Mouse (Mus musculus) gastrocnemius, adult 2 months (tissue): Measurements from ENCODE around the gene Shh. TPM values are rescaled to one million over a fixed set of nuclear protein-coding genes. Genes with fewer than 3 reads are reported as not detected.

Experiments
- DNase-seq: peaks from one replicate; pipeline ENCODE4 v3.0.0; 2022
- H3K27ac ChIP-seq: fragments of 200-600 bp; 2 replicates; pipeline ENCODE4 v1.8.1; 2022; ENCODE audit warnings: mild to moderate bottlenecking
- H3K4me3 ChIP-seq: fragments of 200-600 bp; 2 replicates; pipeline ENCODE4 v1.8.1; 2022; ENCODE audit warnings: mild to moderate bottlenecking, moderate library complexity
- CTCF ChIP-seq: fragments of 200-600 bp; IDR thresholded peaks from 2 replicates; pipeline ENCODE4 v1.8.1; 2022; ENCODE audit warnings: antibody characterized with exemption, mild to moderate bottlenecking, moderate library complexity
- intact Hi-C: fragments of 180-260 bp; cut with DNase I; formaldehyde crosslinking; loops from one replicate; pipeline ENCODE4 v1.15.1; 2025
- total RNA-seq, 2 experiments: library from RNA; stranded (reverse); gene quantifications; 2 replicates each; pipeline ENCODE4 v1.2.3; 2021

The Shh gene
- total RNA-seq, 2 experiments from 2014 or later = not detected

DNA sequence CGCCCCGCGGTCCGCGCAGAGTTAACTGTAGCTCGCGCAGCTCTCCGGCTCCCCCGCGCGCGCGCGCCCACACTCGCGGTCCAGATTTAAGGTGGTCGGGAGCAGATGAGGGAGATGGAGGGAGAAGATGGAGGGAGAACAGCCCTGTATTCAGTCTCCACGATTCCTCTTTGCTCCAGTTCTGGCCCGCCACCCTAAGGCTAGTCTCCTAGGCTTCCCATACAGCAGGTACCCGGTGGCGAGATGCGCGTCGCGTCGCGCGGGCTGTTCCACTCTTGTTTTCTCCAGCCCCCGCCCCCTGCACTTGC, 2.0 kb downstream of the Shh start:
- peak overlapping the region; percentile 64; the same call in 1 of the 2 replicates for H3K4me3 ChIP-seq
- intact Hi-C loops = no loop called here
- H3K27ac ChIP-seq = no peak overlapping the region
- TF ChIP-seq CTCF = no peak
- DNase-seq = no peak

DNA sequence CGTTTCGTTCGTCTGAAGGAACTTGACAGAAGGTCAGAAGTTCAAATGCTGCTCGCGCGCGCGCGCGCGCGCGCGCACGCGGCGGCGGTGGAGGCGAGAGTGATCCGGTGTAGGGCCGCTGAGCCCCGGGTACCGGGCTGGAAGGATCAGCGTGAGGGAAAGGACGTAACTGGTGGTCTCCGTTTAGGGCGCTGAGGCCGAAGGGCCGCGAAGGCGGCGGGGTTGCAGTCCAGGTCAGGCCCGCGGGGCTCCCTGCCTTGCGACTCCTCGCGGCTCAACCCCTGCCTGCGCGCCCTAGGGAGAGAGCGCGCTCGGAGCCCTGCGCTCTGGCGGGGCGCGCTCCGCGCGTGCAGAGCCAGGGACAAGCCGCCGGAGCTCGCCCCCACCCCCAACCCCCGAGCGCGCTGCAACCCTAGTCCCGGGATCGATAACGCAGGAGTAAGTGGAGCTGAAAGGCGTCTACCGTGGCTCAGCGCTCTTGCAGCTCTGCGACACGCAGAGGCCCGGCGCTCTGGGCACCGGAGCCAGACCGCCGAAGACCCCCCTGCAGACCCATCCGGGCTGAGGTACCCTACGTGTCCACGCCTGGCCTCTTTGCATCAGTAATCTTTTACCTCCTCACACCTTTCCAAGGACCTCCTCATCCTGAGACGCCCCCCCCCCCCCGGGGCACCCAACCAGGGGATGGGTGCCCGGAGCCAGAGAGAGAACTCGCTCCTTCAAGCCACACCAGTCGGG, 2.5 kb downstream of the Shh start:
- intact Hi-C loops = no loop called here
- no peak overlapping the region for H3K27ac ChIP-seq
- no peak for DNase-seq
- TF ChIP-seq CTCF = no peak
- peak overlapping the region; percentile 64 for H3K4me3 ChIP-seq

- Histone ChIP-seq H3K4me3 (no peak overlapping the region), H3K27ac (no peak overlapping the region)
- no peak for TF ChIP-seq CTCF
- intact Hi-C loops = no loop called here
- DNase-seq = no peak
These were observed 3.4 kb downstream of the Shh start for GRCm38 (mm10) chr5:28463656-28464055.

DNA sequence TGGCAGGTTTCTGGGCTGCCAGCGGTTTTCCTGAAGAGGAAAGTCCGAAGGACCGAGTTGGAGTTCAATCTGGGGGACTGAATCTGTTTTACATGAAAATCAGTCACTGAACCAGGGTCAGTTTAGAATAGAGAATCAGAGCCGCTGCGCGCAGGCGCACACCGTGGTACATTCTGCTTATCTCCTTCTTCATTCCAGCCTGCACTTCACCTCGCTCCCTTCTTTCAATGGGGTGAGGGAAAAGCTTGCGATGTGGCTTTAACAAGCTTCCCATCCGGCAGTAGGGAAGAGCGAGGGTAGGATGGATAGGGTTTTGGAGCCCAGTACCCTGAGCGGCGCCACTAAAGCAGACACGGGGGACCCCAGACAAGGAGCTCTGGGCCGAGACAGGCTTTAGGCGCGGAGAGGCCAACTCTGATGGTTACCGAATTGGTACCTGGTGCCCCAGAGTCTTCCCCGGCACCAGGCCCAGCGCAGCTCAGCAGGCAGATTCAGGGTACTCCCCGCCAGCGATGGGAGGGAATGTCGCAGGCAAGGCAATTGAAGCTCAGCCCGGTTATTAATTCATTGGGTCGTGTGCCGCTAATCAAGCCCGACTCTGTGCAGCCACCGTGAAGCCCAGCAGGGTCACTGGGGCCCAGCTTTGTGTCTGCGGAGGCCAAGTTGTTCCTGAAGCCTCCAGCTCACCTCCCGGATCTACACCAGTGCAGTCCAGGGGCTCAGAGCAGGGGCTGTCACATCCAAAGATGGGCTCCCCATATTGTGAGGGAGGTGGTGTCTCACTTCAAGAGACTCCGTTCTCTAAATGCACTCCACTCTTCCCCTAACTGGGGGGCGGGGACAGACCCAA, 4.1 kb downstream of the Shh start:
- Histone ChIP-seq H3K27ac (no peak overlapping the region), H3K4me3 (no peak overlapping the region)
- intact Hi-C loops = no loop called here
- TF ChIP-seq CTCF = no peak
- no peak for DNase-seq

- DNase-seq = no peak
- Histone ChIP-seq H3K4me3 (no peak overlapping the region), H3K27ac (no peak overlapping the region)
- no peak for TF ChIP-seq CTCF
- intact Hi-C loops = no loop called here
These were observed 5.7 kb downstream of the Shh start for GRCm38 (mm10) chr5:28461376-28461775.

DNA sequence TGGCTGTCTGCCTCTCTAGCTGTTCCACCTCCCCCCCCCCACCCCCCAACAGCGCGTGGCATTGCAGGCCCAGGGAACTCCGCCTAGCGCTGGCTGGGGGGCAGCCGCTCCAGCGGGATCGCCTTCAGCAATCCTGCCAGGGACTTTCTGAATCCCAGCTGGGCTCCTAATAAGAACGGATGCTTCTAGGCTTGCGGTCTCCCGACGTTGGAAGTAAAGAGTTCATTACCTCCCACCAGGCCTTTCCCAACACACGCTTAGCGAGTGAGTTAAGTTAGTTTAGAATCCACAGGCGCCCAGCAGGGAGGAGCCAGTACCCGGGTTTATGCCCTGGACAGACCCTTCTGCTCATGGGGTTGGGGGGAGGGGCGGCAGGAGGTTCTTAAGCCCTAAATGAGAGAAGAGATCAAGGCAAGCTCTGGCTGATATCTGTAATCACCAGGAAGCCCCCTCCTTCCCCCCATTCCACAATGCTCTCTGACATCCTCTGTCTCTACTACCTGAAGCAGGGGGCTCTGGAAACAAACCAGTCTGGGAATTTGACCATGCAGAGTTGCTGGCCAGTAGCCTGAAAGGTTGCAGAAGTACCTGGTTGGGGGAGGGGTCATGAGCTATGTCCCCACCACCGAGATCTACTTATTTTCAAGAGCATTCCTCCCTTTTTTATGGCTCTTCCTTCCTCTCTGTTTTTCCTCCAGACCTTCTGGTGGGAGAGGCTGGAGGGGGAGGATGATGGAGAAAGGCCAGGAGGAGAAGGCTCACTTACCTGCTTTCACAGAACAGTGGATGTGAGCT, 6.3 kb downstream of the Shh start:
- no peak for TF ChIP-seq CTCF
- intact Hi-C loops = no loop called here
- no peak for DNase-seq
- Histone ChIP-seq H3K4me3 (no peak overlapping the region), H3K27ac (no peak overlapping the region)

DNA sequence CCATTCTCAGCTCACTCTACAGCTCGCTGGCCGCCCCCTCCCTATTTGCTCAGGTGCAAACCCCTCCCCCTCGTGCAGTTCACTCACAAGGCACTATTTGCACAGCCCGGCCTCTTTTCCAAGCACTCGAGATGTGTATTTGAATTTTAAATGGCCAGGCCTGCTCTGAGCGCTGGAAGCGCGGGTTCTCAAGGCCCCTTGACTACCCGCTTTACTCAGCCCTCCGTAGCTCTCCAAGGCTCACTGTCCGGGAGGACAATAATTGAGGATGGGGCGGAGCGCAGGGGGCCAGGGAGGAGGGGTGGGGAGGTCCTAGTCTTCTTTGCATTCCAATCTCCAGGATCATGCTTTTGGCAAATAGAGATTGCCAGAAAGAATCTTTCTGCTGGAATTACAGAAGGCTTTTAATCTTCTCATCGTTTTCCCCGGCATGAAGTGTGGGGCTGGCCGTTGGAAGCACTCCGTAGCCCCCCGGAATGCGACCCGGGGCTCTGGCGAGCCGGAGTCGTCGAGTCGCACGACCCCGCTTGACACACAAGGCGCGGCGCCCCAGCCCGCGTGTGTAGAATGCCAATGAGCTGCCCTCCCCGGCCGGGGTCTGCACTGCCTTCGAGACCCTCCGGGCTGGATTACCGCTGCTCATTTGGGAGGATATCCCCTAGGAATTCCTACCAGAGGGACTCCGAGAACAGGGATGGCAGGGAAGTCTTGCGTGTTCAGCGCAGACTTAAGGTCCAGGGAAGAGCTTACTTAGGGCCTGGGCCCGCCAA, 7.4 kb downstream of the Shh start:
- H3K4me3 ChIP-seq = no peak overlapping the region
- DNase-seq = no peak
- intact Hi-C loops = loop anchor here (10.0 kb wide), 1 partner anchor 875 kb away; no protein-coding TSS in a partner anchor
- no peak overlapping the region for H3K27ac ChIP-seq
- no peak for TF ChIP-seq CTCF

GRCm38 (mm10) chr5:28458821-28459240, 8.2 kb downstream of the Shh start:
- TF ChIP-seq CTCF = no peak
- DNase-seq = no peak
- Histone ChIP-seq H3K4me3 (no peak overlapping the region), H3K27ac (no peak overlapping the region)
- intact Hi-C loops = loop anchor here (10.0 kb wide), 1 partner anchor 876 kb away; no protein-coding TSS in a partner anchor

DNA sequence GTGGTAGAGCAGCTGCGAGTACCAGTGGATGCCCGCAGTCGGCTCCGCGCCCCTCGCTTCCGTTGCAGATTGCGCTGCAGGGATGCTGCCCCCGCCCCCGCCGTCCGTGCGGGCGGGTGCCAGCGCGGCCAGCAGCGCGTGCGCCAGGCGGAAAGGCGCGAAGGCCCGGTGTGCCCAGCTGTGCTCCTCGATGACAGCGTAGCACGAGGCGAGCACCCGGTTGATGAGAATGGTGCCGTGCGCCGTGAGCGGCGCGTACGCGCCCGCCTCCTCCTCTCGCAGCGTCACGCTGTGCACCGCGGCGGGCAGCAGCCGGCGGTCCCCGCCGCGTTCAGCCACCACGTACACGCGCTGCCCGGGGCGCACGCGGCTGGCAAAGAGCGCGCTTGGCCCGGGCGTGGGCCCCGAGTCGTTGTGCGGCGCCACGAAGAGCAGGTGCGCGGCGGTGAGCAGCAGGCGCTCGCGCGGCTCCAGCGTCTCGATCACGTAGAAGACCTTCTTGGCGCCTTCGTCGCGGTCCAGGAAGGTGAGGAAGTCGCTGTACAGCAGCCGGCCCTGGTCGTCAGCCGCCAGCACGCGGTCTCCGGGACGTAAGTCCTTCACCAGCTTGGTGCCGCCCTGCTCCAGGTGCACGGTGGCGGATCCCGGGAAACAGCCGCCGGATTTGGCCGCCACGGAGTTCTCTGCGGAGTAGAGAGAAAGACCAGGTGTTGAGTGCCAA, 9.0 kb downstream of the Shh start:
- DNase-seq = no peak
- intact Hi-C loops = loop anchor here (10.0 kb wide), 1 partner anchor 877 kb away; no protein-coding TSS in a partner anchor
- peak overlapping the region; percentile 17; the same call in 1 of the 2 replicates for H3K4me3 ChIP-seq

DNA sequence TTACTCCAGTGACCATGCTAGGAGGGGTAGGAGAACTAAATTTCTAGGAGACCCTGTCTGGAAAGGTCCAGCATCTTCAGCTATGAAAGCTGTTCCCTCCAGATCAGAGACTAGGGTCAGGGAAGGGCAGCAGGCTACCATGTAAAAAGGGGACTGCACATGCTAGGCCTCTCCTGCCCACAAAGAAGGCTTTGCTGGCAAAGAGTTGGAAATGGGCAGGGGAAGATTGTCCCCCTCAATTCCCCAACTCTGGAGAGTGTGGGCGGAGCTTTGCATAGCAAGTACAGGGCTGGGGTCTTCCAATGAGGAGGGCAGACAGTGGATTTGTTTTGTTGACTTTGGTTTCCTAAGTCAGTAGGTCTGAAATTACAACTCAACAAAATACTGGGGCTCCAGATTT, 10.7 kb downstream of the Shh start:
- DNase-seq = no peak
- Histone ChIP-seq H3K4me3 (no peak overlapping the region), H3K27ac (no peak overlapping the region)
- TF ChIP-seq CTCF = no peak
- intact Hi-C loops = loop anchor here (10.0 kb wide), 1 partner anchor 878 kb away; no protein-coding TSS in a partner anchor

More for the DNA sequence above, 9.0 kb downstream of the Shh start:
- TF ChIP-seq CTCF = no peak
- no peak overlapping the region for H3K27ac ChIP-seq

- DNase-seq = no peak
- intact Hi-C loops = loop anchor here (10.0 kb wide), 1 partner anchor 879 kb away; no protein-coding TSS in a partner anchor
- Histone ChIP-seq H3K27ac (no peak overlapping the region), H3K4me3 (no peak overlapping the region)
- no peak for TF ChIP-seq CTCF
These were observed 11.3 kb downstream of the Shh start for GRCm38 (mm10) chr5:28455721-28456120.
